Mouse (Mus musculus): ENCODE data around the gene Gcgr. TPM values are rescaled to one million over a fixed set of nuclear protein-coding genes. Genes with fewer than 3 reads are reported as not detected.
A peak's percentile ranks its signal among the peaks of the same experiment; 100 is the strongest.

Gene Gcgr
- total and polyA plus RNA-seq, 3 experiments = not detected

DNA sequence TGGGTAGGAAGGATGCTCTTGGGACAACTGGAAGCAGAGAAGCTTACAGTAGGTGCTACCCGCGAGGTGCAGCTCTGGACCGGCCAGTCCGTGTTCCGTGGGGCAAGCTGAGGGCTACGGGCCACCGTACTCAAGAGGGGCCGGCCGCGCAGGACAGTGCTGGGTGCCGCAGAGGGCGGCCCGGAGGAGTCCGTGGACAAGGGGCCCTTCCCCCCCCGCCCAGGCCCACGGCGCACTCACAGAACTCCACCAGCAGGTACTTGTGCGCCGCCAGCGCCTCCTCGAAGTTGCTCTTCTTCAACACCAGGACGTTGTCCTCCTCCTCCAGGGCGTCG is 41.9 kb downstream of the Gcgr start:
- Histone ChIP-seq H3K9ac (ENCODE audit: control insufficient read depth, low read depth, low read length, poor library complexity, severe bottlenecking) (peak overlapping the region; percentile 81), H3K36me3 (ENCODE audit: control insufficient read depth in 1 of 2, insufficient read depth in 2 of 2, low read length in 2 of 2) (peaks cover 15 to 28% of the 10 kb centered on the region in 2 experiments), H3K9me3 (replicated peaks; ENCODE audit: insufficient read depth, low read length) (no peaks in the 10 kb centered on the region), H3K4me3 (ENCODE audit: control insufficient read depth in 1 of 2, insufficient read depth in 1 of 2, low read depth in 2 of 2, low read length in 2 of 2) (peak overlapping the region; percentile 85 to 94), H3K4me1 (ENCODE audit: control insufficient read depth in 1 of 2, insufficient read depth in 2 of 2, low read length in 2 of 2) (peaks cover 5 to 16% of the 10 kb centered on the region in 2 experiments), H3K27me3 (ENCODE audit: control insufficient read depth in 1 of 2, insufficient read depth in 2 of 2, low read length in 2 of 2) (no peaks in the 10 kb centered on the region), H3K27ac (ENCODE audit: control insufficient read depth, low read depth, low read length) (peak overlapping the region; percentile 70), H3K79me2 (ENCODE audit: control insufficient read depth, insufficient read depth, low read length, poor library complexity) (peaks cover 44% of the 10 kb centered on the region)
- DNase-seq (ENCODE audit: low read depth, low spot score) = no peak
- no peak for TF ChIP-seq E2F4 (IDR thresholded peaks at IDR 0.05; ENCODE audit: borderline replicate concordance, low read depth, low read length)
- no peak for TF ChIP-seq GABPA (IDR thresholded peaks at IDR 0.05; ENCODE audit: low read depth, low read length)
- no peak for TF ChIP-seq ZNF384 (IDR thresholded peaks at IDR 0.05; ENCODE audit: low read depth, low read length)
- TF ChIP-seq RAD21 (IDR thresholded peaks at IDR 0.05; ENCODE audit: low read depth, low read length) = no peak
- no peak for TF ChIP-seq MEF2A (IDR thresholded peaks at IDR 0.05; ENCODE audit: extremely low read depth, insufficient replicate concordance, low read depth, low read length, poor library complexity, severe bottlenecking)
- no peak for TF ChIP-seq USF2 (IDR thresholded peaks at IDR 0.05; ENCODE audit: borderline replicate concordance in 1 of 2, insufficient read depth in 1 of 2, low read depth in 1 of 2, low read length in 2 of 2)
- no peak for TF ChIP-seq MAX (IDR thresholded peaks at IDR 0.05; ENCODE audit: low read length)
- TF ChIP-seq POLR2AphosphoS2 (IDR thresholded peaks at IDR 0.05; ENCODE audit: low read length) = no peak
- no peak for TF ChIP-seq NRF1 (IDR thresholded peaks at IDR 0.05; ENCODE audit: insufficient read depth, low read depth, low read length, poor library complexity, severe bottlenecking)
- TF ChIP-seq CHD2 (IDR thresholded peaks at IDR 0.05; ENCODE audit: low read length) = no peak
- TF ChIP-seq ZMIZ1 (IDR thresholded peaks at IDR 0.05; ENCODE audit: low read depth, low read length) = no peak
- TF ChIP-seq BHLHE40 (IDR thresholded peaks at IDR 0.05; ENCODE audit: borderline replicate concordance, low read depth, low read length) = no peak
- no peak for TF ChIP-seq GATA1 (IDR thresholded peaks at IDR 0.05; ENCODE audit: low read depth, low read length)
- no peak; the same call in 1 of the 2 replicates for TF ChIP-seq CHD1 (IDR thresholded peaks at IDR 0.05; ENCODE audit: low read depth, low read length)
- no peak for TF ChIP-seq ZC3H11A (IDR thresholded peaks at IDR 0.05; ENCODE audit: low read depth, low read length)
- TF ChIP-seq MYB (IDR thresholded peaks at IDR 0.05; ENCODE audit: low read depth, low read length) = no peak
- TF ChIP-seq NELFE (IDR thresholded peaks at IDR 0.05; ENCODE audit: low read depth, low read length) = no peak
- no peak for TF ChIP-seq RCOR1 (IDR thresholded peaks at IDR 0.05; ENCODE audit: low read depth, low read length)

- DNase-seq (ENCODE audit: low read depth, low spot score) = peak; percentile 100
- Histone ChIP-seq H3K9me3 (replicated peaks; ENCODE audit: insufficient read depth, low read length) (no peaks in the 10 kb centered on the region), H3K36me3 (ENCODE audit: control insufficient read depth in 1 of 2, insufficient read depth in 2 of 2, low read length in 2 of 2) (peaks cover 10 to 28% of the 10 kb centered on the region in 2 experiments), H3K4me1 (ENCODE audit: control insufficient read depth in 1 of 2, insufficient read depth in 2 of 2, low read length in 2 of 2) (peaks cover 5 to 16% of the 10 kb centered on the region in 2 experiments), H3K27ac (ENCODE audit: control insufficient read depth, low read depth, low read length) (peak within 1 kb of the TSS; percentile 84), H3K79me2 (ENCODE audit: control insufficient read depth, insufficient read depth, low read length, poor library complexity) (peaks cover 41% of the 10 kb centered on the region), H3K9ac (ENCODE audit: control insufficient read depth, low read depth, low read length, poor library complexity, severe bottlenecking) (peak within 1 kb of the TSS; percentile 92), H3K4me3 (ENCODE audit: control insufficient read depth in 1 of 2, insufficient read depth in 1 of 2, low read depth in 2 of 2, low read length in 2 of 2) (peak within 1 kb of the TSS; percentile 88 to 94), H3K27me3 (ENCODE audit: control insufficient read depth in 1 of 2, insufficient read depth in 2 of 2, low read length in 2 of 2) (no peaks in the 10 kb centered on the region)
- no peak for TF ChIP-seq SMC3 (IDR thresholded peaks at IDR 0.05; ENCODE audit: low read depth, low read length)
- no peak for TF ChIP-seq CHD1 (IDR thresholded peaks at IDR 0.05; ENCODE audit: low read depth, low read length)
- no peak for TF ChIP-seq UBTF (IDR thresholded peaks at IDR 0.05; ENCODE audit: borderline replicate concordance, insufficient read depth, low read depth, low read length)
- no peak for TF ChIP-seq ZNF384 (IDR thresholded peaks at IDR 0.05; ENCODE audit: low read depth, low read length)
- 0 out of 2 replicates have a peak, but pooled peaks have one; percentile 36 for TF ChIP-seq ETS1 (IDR thresholded peaks at IDR 0.05; ENCODE audit: low read depth, low read length)
- TF ChIP-seq MAZ (IDR thresholded peaks at IDR 0.05; ENCODE audit: low read depth, low read length) = peak; percentile 33; the same call in 1 of the 2 replicates
- peak; percentile 86 for TF ChIP-seq NRF1 (IDR thresholded peaks at IDR 0.05; ENCODE audit: insufficient read depth, low read depth, low read length, poor library complexity, severe bottlenecking)
- TF ChIP-seq RCOR1 (IDR thresholded peaks at IDR 0.05; ENCODE audit: low read depth, low read length) = no peak
- TF ChIP-seq JUND (IDR thresholded peaks at IDR 0.05; ENCODE audit: low read depth, low read length) = no peak
- no peak for TF ChIP-seq GATA1 (IDR thresholded peaks at IDR 0.05; ENCODE audit: low read depth, low read length)
- TF ChIP-seq MYB (IDR thresholded peaks at IDR 0.05; ENCODE audit: low read depth, low read length) = no peak
- peak; percentile 83 for TF ChIP-seq HCFC1 (IDR thresholded peaks at IDR 0.05; ENCODE audit: low read depth, low read length)
- TF ChIP-seq USF1 (IDR thresholded peaks at IDR 0.05; ENCODE audit: low read depth, low read length) = peak; percentile 58
- TF ChIP-seq TBP (IDR thresholded peaks at IDR 0.05; ENCODE audit: low read depth, low read length) = peak; percentile 97
- TF ChIP-seq ELF1 (IDR thresholded peaks at IDR 0.05; ENCODE audit: low read depth, low read length) = peak; percentile 95
- TF ChIP-seq NELFE (IDR thresholded peaks at IDR 0.05; ENCODE audit: low read depth, low read length) = peak; percentile 99
- peak; percentile 90 to 99 for TF ChIP-seq POLR2A (IDR thresholded peaks at IDR 0.05; ENCODE audit: control insufficient read depth in 1 of 2, insufficient read depth in 1 of 2, low read depth in 1 of 2, low read length in 2 of 2, poor library complexity in 1 of 2)
- peak; percentile 86; the same call in 1 of the 2 replicates for TF ChIP-seq POLR2AphosphoS2 (IDR thresholded peaks at IDR 0.05; ENCODE audit: low read length)
These were observed 42.5 kb downstream of the Gcgr start, which contains the start of gene P4hb for GRCm38 (mm10) chr11:120572752-120573584. Gene P4hb (minus strand): TSS chr11:120573253.

All from MEL (cell line).